Mouse (Mus musculus): ENCODE data around the gene Ttc13. TPM values are rescaled to one million over a fixed set of nuclear protein-coding genes. Genes with fewer than 3 reads are reported as not detected.

Ttc13 gene
- polyA plus RNA-seq, 1 experiment from 2014 or later: 49.7 TPM

- 90% methylated on average over 4 of the region's 4 CpGs for WGBS
- H3K36me3 ChIP-seq: peaks cover 40% of the 10 kb centered on the region
- peaks cover 10% of the 10 kb centered on the region for H3K4me1 ChIP-seq
- no peaks in the 10 kb centered on the region for H3K27me3 ChIP-seq
- no peak for ATAC-seq (ENCODE audit: borderline replicate concordance, extremely low read depth, low FRiP score, low TSS enrichment)
- H3K9me3 ChIP-seq: no peaks in the 10 kb centered on the region
- no peak overlapping the region for H3K4me3 ChIP-seq
- no peak overlapping the region for H3K9ac ChIP-seq
- H3K4me2 ChIP-seq: no peak overlapping the region
- no peak overlapping the region for H3K27ac ChIP-seq
Measured at GRCm38 (mm10) chr8:124676661-124677060, 45.1 kb downstream of the Ttc13 start.

- Histone ChIP-seq H3K4me1 (peaks cover 2% of the 10 kb centered on the region), H3K4me3 (no peak overlapping the region), H3K9me3 (no peaks in the 10 kb centered on the region), H3K27me3 (no peaks in the 10 kb centered on the region), H3K27ac (no peak overlapping the region), H3K4me2 (no peak overlapping the region), H3K9ac (no peak overlapping the region), H3K36me3 (peaks cover 27% of the 10 kb centered on the region)
- 94% methylated on average over 2 of the region's 2 CpGs for WGBS
- no peak for ATAC-seq (ENCODE audit: borderline replicate concordance, extremely low read depth, low FRiP score, low TSS enrichment)
Measured at GRCm38 (mm10) chr8:124672345-124672744, 49.4 kb downstream of the Ttc13 start.

GRCm38 (mm10) chr8:124668798-124669197 is 53.0 kb downstream of the Ttc13 start:
- 70% methylated on average over 3 of the region's 3 CpGs for WGBS
- Histone ChIP-seq H3K9me3 (no peaks in the 10 kb centered on the region), H3K9ac (no peak overlapping the region), H3K27me3 (no peaks in the 10 kb centered on the region), H3K4me1 (peaks cover under 1% of the 10 kb centered on the region), H3K4me3 (no peak overlapping the region), H3K27ac (no peak overlapping the region), H3K4me2 (no peak overlapping the region), H3K36me3 (peaks cover 14% of the 10 kb centered on the region; the same call in 1 of the 2 replicates)
- no peak for ATAC-seq (ENCODE audit: borderline replicate concordance, extremely low read depth, low FRiP score, low TSS enrichment)

GRCm38 (mm10) chr8:124664414-124664813 is 57.4 kb downstream of the Ttc13 start:
- no peak overlapping the region for H3K27ac ChIP-seq
- H3K36me3 ChIP-seq: no peaks in the 10 kb centered on the region
- no peak overlapping the region for H3K4me2 ChIP-seq
- H3K9me3 ChIP-seq: no peaks in the 10 kb centered on the region
- H3K9ac ChIP-seq: no peak overlapping the region
- WGBS: 66% methylated on average over 3 of the region's 3 CpGs
- H3K4me1 ChIP-seq: peaks cover 32% of the 10 kb centered on the region
- no peaks in the 10 kb centered on the region for H3K27me3 ChIP-seq
- no peak overlapping the region for H3K4me3 ChIP-seq
- ATAC-seq (ENCODE audit: borderline replicate concordance, extremely low read depth, low FRiP score, low TSS enrichment): no peak

- peak overlapping the region; percentile 78 for H3K4me2 ChIP-seq
- H3K9me3 ChIP-seq: no peaks in the 10 kb centered on the region
- no peaks in the 10 kb centered on the region for H3K27me3 ChIP-seq
- H3K4me1 ChIP-seq: peaks cover 36% of the 10 kb centered on the region
- H3K27ac ChIP-seq: peak overlapping the region; percentile 84
- no peaks in the 10 kb centered on the region for H3K36me3 ChIP-seq
- 45% methylated on average over 4 of the region's 4 CpGs for WGBS
- no peak for ATAC-seq (ENCODE audit: borderline replicate concordance, extremely low read depth, low FRiP score, low TSS enrichment)
- H3K9ac ChIP-seq: peak overlapping the region; percentile 86; the same call in 1 of the 2 replicates
- H3K4me3 ChIP-seq: peak overlapping the region; percentile 83
Measured at GRCm38 (mm10) chr8:124663874-124664230, 57.9 kb downstream of the Ttc13 start.

GRCm38 (mm10) chr8:124663112-124663873 is 58.5 kb downstream of the Ttc13 start, which contains the start of gene 2310022B05Rik:
Gene 2310022B05Rik (minus strand): TSS chr8:124663369.
- Histone ChIP-seq H3K4me1 (peaks cover 42% of the 10 kb centered on the region), H3K27ac (peak within 1 kb of the TSS; percentile 84), H3K9ac (peak within 1 kb of the TSS; percentile 86), H3K27me3 (no peaks in the 10 kb centered on the region), H3K4me2 (peak within 1 kb of the TSS; percentile 78), H3K36me3 (no peaks in the 10 kb centered on the region), H3K4me3 (peak within 1 kb of the TSS; percentile 83), H3K9me3 (no peaks in the 10 kb centered on the region)
- 1% methylated on average over 54 of the region's 69 CpGs for whole genome bisulfite sequencing
- peak; percentile 95 for ATAC-seq (ENCODE audit: borderline replicate concordance, extremely low read depth, low FRiP score, low TSS enrichment)

GRCm38 (mm10) chr8:124662446-124663111 is 59.2 kb downstream of the Ttc13 start:
- Histone ChIP-seq H3K9me3 (no peaks in the 10 kb centered on the region), H3K4me1 (peaks cover 49% of the 10 kb centered on the region), H3K27ac (peak overlapping the region; percentile 84), H3K4me2 (peak overlapping the region; percentile 78), H3K4me3 (peak overlapping the region; percentile 83), H3K36me3 (no peaks in the 10 kb centered on the region), H3K9ac (peak overlapping the region; percentile 86), H3K27me3 (no peaks in the 10 kb centered on the region)
- ATAC-seq (ENCODE audit: borderline replicate concordance, extremely low read depth, low FRiP score, low TSS enrichment): peak; percentile 31
- 0% methylated on average over 26 of the region's 49 CpGs for WGBS

- H3K4me3 ChIP-seq: peak overlapping the region; percentile 83
- peak overlapping the region; percentile 84 for H3K27ac ChIP-seq
- H3K36me3 ChIP-seq: no peaks in the 10 kb centered on the region
- peak overlapping the region; percentile 86 for H3K9ac ChIP-seq
- no peaks in the 10 kb centered on the region for H3K9me3 ChIP-seq
- WGBS: 12% methylated on average over 9 of the region's 9 CpGs
- no peaks in the 10 kb centered on the region for H3K27me3 ChIP-seq
- H3K4me1 ChIP-seq: peaks cover 49% of the 10 kb centered on the region
- no peak for ATAC-seq (ENCODE audit: borderline replicate concordance, extremely low read depth, low FRiP score, low TSS enrichment)
- H3K4me2 ChIP-seq: peak overlapping the region; percentile 78
Measured at GRCm38 (mm10) chr8:124661781-124662180, 60.0 kb downstream of the Ttc13 start.

- no peaks in the 10 kb centered on the region for H3K36me3 ChIP-seq
- WGBS: 16% methylated on average over 2 of the region's 2 CpGs
- ATAC-seq (ENCODE audit: borderline replicate concordance, extremely low read depth, low FRiP score, low TSS enrichment): peak; percentile 33; the same call in 1 of the 2 replicates
- peaks cover 58% of the 10 kb centered on the region for H3K4me1 ChIP-seq
- H3K4me2 ChIP-seq: no peak overlapping the region
- H3K27me3 ChIP-seq: no peaks in the 10 kb centered on the region
- no peak overlapping the region for H3K9ac ChIP-seq
- no peaks in the 10 kb centered on the region for H3K9me3 ChIP-seq
- no peak overlapping the region for H3K4me3 ChIP-seq
- H3K27ac ChIP-seq: peak overlapping the region; percentile 20
Measured at GRCm38 (mm10) chr8:124658415-124658814, 63.4 kb downstream of the Ttc13 start.

- Histone ChIP-seq H3K4me3 (no peak overlapping the region), H3K9ac (no peak overlapping the region), H3K36me3 (no peaks in the 10 kb centered on the region), H3K9me3 (no peaks in the 10 kb centered on the region), H3K27ac (peak overlapping the region; percentile 20; the same call in 1 of the 2 replicates), H3K4me2 (no peak overlapping the region), H3K4me1 (peaks cover 63% of the 10 kb centered on the region), H3K27me3 (no peaks in the 10 kb centered on the region)
- no peak for ATAC-seq (ENCODE audit: borderline replicate concordance, extremely low read depth, low FRiP score, low TSS enrichment)
- WGBS: 57% methylated on average over 7 of the region's 7 CpGs
Measured at GRCm38 (mm10) chr8:124657961-124658360, 63.8 kb downstream of the Ttc13 start.

GRCm38 (mm10) chr8:124653568-124654475 is 68.0 kb downstream of the Ttc13 start:
- Histone ChIP-seq H3K4me3 (no peak overlapping the region), H3K4me1 (peaks cover 47% of the 10 kb centered on the region), H3K27me3 (no peaks in the 10 kb centered on the region), H3K9ac (no peak overlapping the region), H3K27ac (peak overlapping the region; percentile 87), H3K4me2 (no peak overlapping the region), H3K9me3 (no peaks in the 10 kb centered on the region), H3K36me3 (no peaks in the 10 kb centered on the region)
- ATAC-seq (ENCODE audit: borderline replicate concordance, extremely low read depth, low FRiP score, low TSS enrichment): no peak
- whole genome bisulfite sequencing: 52% methylated on average over 28 of the region's 28 CpGs

Measured in lung, embryonic 15.5 days (tissue).